Mouse (Mus musculus): ENCODE data around the gene Ano4. TPM values are rescaled to one million over a fixed set of nuclear protein-coding genes. Genes with fewer than 3 reads are reported as not detected.

Ano4 gene
- polyA plus RNA-seq, 1 experiment, result not detected

GRCm38 (mm10) chr10:89256762-89257456 is 87.7 kb downstream of the Ano4 start:
- H3K27me3 ChIP-seq (replicated peaks), result peaks cover 26% of the 10 kb centered on the region
- no peak overlapping the region for H3K4me3 ChIP-seq (replicated peaks)
- no peak for TF ChIP-seq GATA1 (IDR thresholded peaks at IDR 0.05; ENCODE audit: borderline replicate concordance, low read length)
- TF ChIP-seq FLI1 (IDR thresholded peaks at IDR 0.05; ENCODE audit: low read length), result no peak
- no peaks in the 10 kb centered on the region for H3K9me3 ChIP-seq
- peaks cover 11% of the 10 kb centered on the region; the same call in 1 of the 2 replicates for H3K4me1 ChIP-seq
- no peaks in the 10 kb centered on the region for H3K36me3 ChIP-seq (replicated peaks; ENCODE audit: low read length)

GRCm38 (mm10) chr10:89254765-89255164 is 89.8 kb downstream of the Ano4 start:
- no peaks in the 10 kb centered on the region for H3K9me3 ChIP-seq

GRCm38 (mm10) chr10:89253799-89254198 is 90.8 kb downstream of the Ano4 start:
- no peak overlapping the region for H3K4me3 ChIP-seq (replicated peaks)
- H3K4me1 ChIP-seq, result peaks cover 11% of the 10 kb centered on the region; the same call in 1 of the 2 replicates
- H3K27me3 ChIP-seq (replicated peaks), result peaks cover 23% of the 10 kb centered on the region
- no peaks in the 10 kb centered on the region for H3K36me3 ChIP-seq (replicated peaks; ENCODE audit: low read length)
- no peak for TF ChIP-seq FLI1 (IDR thresholded peaks at IDR 0.05; ENCODE audit: low read length)
- no peak for TF ChIP-seq GATA1 (IDR thresholded peaks at IDR 0.05; ENCODE audit: borderline replicate concordance, low read length)
- no peaks in the 10 kb centered on the region for H3K9me3 ChIP-seq

More at GRCm38 (mm10) chr10:89254765-89255164, 89.8 kb downstream of the Ano4 start:
- Histone ChIP-seq H3K27me3 (replicated peaks) (peaks cover 23% of the 10 kb centered on the region), H3K4me1 (peaks cover 11% of the 10 kb centered on the region; the same call in 1 of the 2 replicates), H3K4me3 (replicated peaks) (no peak overlapping the region), H3K36me3 (replicated peaks; ENCODE audit: low read length) (no peaks in the 10 kb centered on the region)
- TF ChIP-seq FLI1 (IDR thresholded peaks at IDR 0.05; ENCODE audit: low read length), result no peak
- no peak for TF ChIP-seq GATA1 (IDR thresholded peaks at IDR 0.05; ENCODE audit: borderline replicate concordance, low read length)

GRCm38 (mm10) chr10:89252636-89253035 is 91.9 kb downstream of the Ano4 start:
- H3K9me3 ChIP-seq, result no peaks in the 10 kb centered on the region
- H3K4me3 ChIP-seq (replicated peaks), result no peak overlapping the region
- no peak for TF ChIP-seq GATA1 (IDR thresholded peaks at IDR 0.05; ENCODE audit: borderline replicate concordance, low read length)
- TF ChIP-seq FLI1 (IDR thresholded peaks at IDR 0.05; ENCODE audit: low read length), result no peak
- peaks cover 9% of the 10 kb centered on the region; the same call in 1 of the 2 replicates for H3K4me1 ChIP-seq
- H3K27me3 ChIP-seq (replicated peaks), result peaks cover 15% of the 10 kb centered on the region
- no peaks in the 10 kb centered on the region for H3K36me3 ChIP-seq (replicated peaks; ENCODE audit: low read length)

- H3K9me3 ChIP-seq, result no peaks in the 10 kb centered on the region
- no peaks in the 10 kb centered on the region for H3K4me1 ChIP-seq
- no peak overlapping the region for H3K4me3 ChIP-seq (replicated peaks)
- TF ChIP-seq FLI1 (IDR thresholded peaks at IDR 0.05; ENCODE audit: low read length), result no peak
- no peak for TF ChIP-seq GATA1 (IDR thresholded peaks at IDR 0.05; ENCODE audit: borderline replicate concordance, low read length)
- H3K27me3 ChIP-seq (replicated peaks), result no peaks in the 10 kb centered on the region
- no peaks in the 10 kb centered on the region for H3K36me3 ChIP-seq (replicated peaks; ENCODE audit: low read length)
Observed at GRCm38 (mm10) chr10:89243808-89244207, 100.8 kb downstream of the Ano4 start.

- Histone ChIP-seq H3K36me3 (replicated peaks; ENCODE audit: low read length) (no peaks in the 10 kb centered on the region), H3K27me3 (replicated peaks) (no peaks in the 10 kb centered on the region), H3K9me3 (no peaks in the 10 kb centered on the region), H3K4me3 (replicated peaks) (no peak overlapping the region), H3K4me1 (no peaks in the 10 kb centered on the region)
- TF ChIP-seq FLI1 (IDR thresholded peaks at IDR 0.05; ENCODE audit: low read length), result no peak
- TF ChIP-seq GATA1 (IDR thresholded peaks at IDR 0.05; ENCODE audit: borderline replicate concordance, low read length), result no peak
Observed at GRCm38 (mm10) chr10:89224524-89224923, 120.0 kb downstream of the Ano4 start.

- no peaks in the 10 kb centered on the region for H3K27me3 ChIP-seq (replicated peaks)
- H3K4me1 ChIP-seq, result no peaks in the 10 kb centered on the region
- no peaks in the 10 kb centered on the region for H3K9me3 ChIP-seq
- H3K36me3 ChIP-seq (replicated peaks; ENCODE audit: low read length), result no peaks in the 10 kb centered on the region
- TF ChIP-seq GATA1 (IDR thresholded peaks at IDR 0.05; ENCODE audit: borderline replicate concordance, low read length) (no peak), FLI1 (IDR thresholded peaks at IDR 0.05; ENCODE audit: low read length) (no peak)
- H3K4me3 ChIP-seq (replicated peaks), result no peak overlapping the region
Observed at GRCm38 (mm10) chr10:89222284-89222989, 122.1 kb downstream of the Ano4 start.

- TF ChIP-seq FLI1 (IDR thresholded peaks at IDR 0.05; ENCODE audit: low read length) (no peak), GATA1 (IDR thresholded peaks at IDR 0.05; ENCODE audit: borderline replicate concordance, low read length) (no peak)
- Histone ChIP-seq H3K36me3 (replicated peaks; ENCODE audit: low read length) (no peaks in the 10 kb centered on the region), H3K27me3 (replicated peaks) (no peaks in the 10 kb centered on the region), H3K4me1 (no peaks in the 10 kb centered on the region), H3K4me3 (replicated peaks) (no peak overlapping the region), H3K9me3 (no peaks in the 10 kb centered on the region)
Observed at GRCm38 (mm10) chr10:89216078-89216477, 128.5 kb downstream of the Ano4 start.

- Histone ChIP-seq H3K36me3 (replicated peaks; ENCODE audit: low read length) (no peaks in the 10 kb centered on the region), H3K27me3 (replicated peaks) (no peaks in the 10 kb centered on the region), H3K4me1 (no peaks in the 10 kb centered on the region), H3K9me3 (no peaks in the 10 kb centered on the region), H3K4me3 (replicated peaks) (no peak overlapping the region)
- no peak for TF ChIP-seq GATA1 (IDR thresholded peaks at IDR 0.05; ENCODE audit: borderline replicate concordance, low read length)
- TF ChIP-seq FLI1 (IDR thresholded peaks at IDR 0.05; ENCODE audit: low read length), result no peak
Observed at GRCm38 (mm10) chr10:89205858-89206257, 138.7 kb downstream of the Ano4 start.

- Histone ChIP-seq H3K9me3 (no peaks in the 10 kb centered on the region), H3K4me1 (no peaks in the 10 kb centered on the region), H3K27me3 (replicated peaks) (no peaks in the 10 kb centered on the region), H3K4me3 (replicated peaks) (no peak overlapping the region), H3K36me3 (replicated peaks; ENCODE audit: low read length) (no peaks in the 10 kb centered on the region)
- TF ChIP-seq FLI1 (IDR thresholded peaks at IDR 0.05; ENCODE audit: low read length) (no peak), GATA1 (IDR thresholded peaks at IDR 0.05; ENCODE audit: borderline replicate concordance, low read length) (no peak)
Observed at GRCm38 (mm10) chr10:89196444-89196843, 148.1 kb downstream of the Ano4 start.

All from megakaryocyte, embryonic 14.5 days (primary cell).